Mouse (Mus musculus) midbrain, embryonic 15.5 days (tissue): Measurements from ENCODE around the gene 4930402H24Rik. TPM values are rescaled to one million over a fixed set of nuclear protein-coding genes. Genes with fewer than 3 reads are reported as not detected.
"Not testable (repeated sequence)": the region's sequence is repeated elsewhere in the genome, so short reads cannot be mapped to it uniquely, and the experiment has no call there.

Experiments used
- ATAC-seq: fragments of 200-750 bp; cut with Nextera tagmentation; replicated peaks from 2 replicates; pipeline ENCODE4 v1.8.0; 2017; ENCODE audit warnings: moderate TSS enrichment
- H3K27ac ChIP-seq: fragments of 300-500 bp; sonication (generic); 2 replicates; pipeline ENCODE4 v1.5.1; 2015; ENCODE audit warnings: mild to moderate bottlenecking, inconsistent platforms
- H3K27me3 ChIP-seq: fragments of 300-500 bp; sonication (generic); replicated peaks from 2 replicates; pipeline ENCODE4 v1.6.1; 2015; ENCODE audit warnings: inconsistent platforms
- H3K36me3 ChIP-seq: fragments of 300-500 bp; sonication (generic); replicated peaks from 2 replicates; pipeline ENCODE4 v1.6.1; 2015; ENCODE audit warnings: inconsistent platforms
- H3K4me1 ChIP-seq: fragments of 300-500 bp; sonication (generic); 2 replicates; pipeline ENCODE4 v1.6.1; 2015; ENCODE audit warnings: inconsistent platforms
- H3K4me2 ChIP-seq: fragments of 300-500 bp; sonication (generic); 2 replicates; pipeline ENCODE4 v1.6.1; 2015; ENCODE audit warnings: inconsistent platforms, mild to moderate bottlenecking, moderate library complexity
- H3K4me3 ChIP-seq: fragments of 300-500 bp; sonication (generic); 2 replicates; pipeline ENCODE4 v1.5.1; 2015; ENCODE audit warnings: mild to moderate bottlenecking, inconsistent platforms
- H3K9ac ChIP-seq: fragments of 300-500 bp; sonication (generic); 2 replicates; pipeline ENCODE4 v1.6.1; 2015; ENCODE audit warnings: mild to moderate bottlenecking, inconsistent platforms
- H3K9me3 ChIP-seq: fragments of 300-500 bp; sonication (generic); 2 replicates; pipeline ENCODE4 v1.6.1; 2016; ENCODE audit warnings: inconsistent platforms
- WGBS: fragments of 180-500 bp; shearing (Covaris S2); methylation state at CpG from one replicate; pipeline ENCODE4 v1.1.7; 2015; ENCODE audit warnings: mixed read lengths; 5-methylcytosine and 5-hydroxymethylcytosine counted together
- polyA plus RNA-seq: library from polyadenylated mRNA; unstranded; fragments of >200 nt; fragmentation: Nextera tagmentation; extraction: Ambion mirVana; gene quantifications from 2 replicates; pipeline ENCODE4 v1.2.1, GENCODE M21; 2015

The 4930402H24Rik gene
- polyA plus RNA-seq, 1 experiment from 2014 or later = 108 TPM

DNA sequence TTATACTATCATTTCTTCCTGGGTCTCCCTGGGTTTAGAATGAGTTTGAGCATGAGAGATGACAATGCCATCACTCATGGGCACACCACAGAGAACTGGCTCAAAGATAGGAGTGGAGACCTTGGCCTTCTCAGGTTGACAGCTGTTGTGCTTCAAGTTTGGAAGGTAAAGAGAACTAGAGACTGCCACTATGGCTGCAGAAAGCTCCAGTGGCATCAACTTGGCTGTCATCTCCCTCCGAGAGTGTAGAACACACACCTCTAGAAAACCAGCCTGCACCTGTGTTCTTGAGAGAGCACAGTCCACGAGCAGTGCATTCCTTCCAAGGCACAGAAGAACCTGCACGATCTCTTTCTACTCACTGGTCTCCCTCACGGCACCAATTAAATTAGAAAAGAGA is 76.7 kb downstream of the 4930402H24Rik start:
- Histone ChIP-seq H3K4me2 (no peak overlapping the region), H3K4me3 (no peak overlapping the region), H3K27me3 (no peaks in the 10 kb centered on the region), H3K4me1 (peaks cover 9% of the 10 kb centered on the region; the same call in 1 of the 2 replicates), H3K9ac (no peak overlapping the region), H3K9me3 (no peaks in the 10 kb centered on the region), H3K36me3 (peaks cover 8% of the 10 kb centered on the region; the same call in 1 of the 2 replicates), H3K27ac (no peak overlapping the region)
- 94% methylated on average over 4 of the region's 4 CpGs for WGBS
- ATAC-seq = no peak

GRCm38 (mm10) chr2:130828668-130829067 is 77.5 kb downstream of the 4930402H24Rik start:
- Histone ChIP-seq H3K36me3 (peaks cover 8% of the 10 kb centered on the region; the same call in 1 of the 2 replicates), H3K4me3 (no peak overlapping the region), H3K9me3 (no peaks in the 10 kb centered on the region), H3K4me1 (peaks cover 6% of the 10 kb centered on the region; the same call in 1 of the 2 replicates), H3K27ac (no peak overlapping the region), H3K27me3 (no peaks in the 10 kb centered on the region), H3K4me2 (no peak overlapping the region), H3K9ac (no peak overlapping the region)
- 86% methylated on average over 1 of the region's 1 CpGs for WGBS
- no peak for ATAC-seq

DNA sequence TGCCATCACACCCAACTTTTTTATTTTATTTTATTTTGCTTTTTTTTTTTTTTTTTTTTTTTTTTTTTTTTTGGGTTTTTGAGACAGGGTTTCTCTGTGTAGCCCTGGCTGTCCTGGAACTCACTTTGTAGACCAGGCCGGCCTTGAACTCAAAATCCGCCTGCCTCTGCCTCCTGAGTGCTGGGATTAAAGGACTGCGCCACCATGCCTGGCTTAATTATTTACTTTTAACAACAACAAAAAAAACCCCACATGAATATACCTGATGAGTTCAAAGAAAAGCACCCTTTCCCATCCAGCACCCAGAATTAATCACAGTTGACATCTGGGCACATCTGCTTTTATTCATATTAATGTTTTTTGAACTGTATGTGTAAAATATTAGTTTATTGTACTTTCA is 78.1 kb downstream of the 4930402H24Rik start:
- not testable (repeated sequence) for H3K4me3 ChIP-seq, H3K27me3 ChIP-seq, ATAC-seq, H3K9me3 ChIP-seq, H3K4me1 ChIP-seq, H3K27ac ChIP-seq, H3K9ac ChIP-seq, H3K36me3 ChIP-seq, H3K4me2 ChIP-seq
- 94% methylated on average over 3 of the region's 3 CpGs for WGBS

DNA sequence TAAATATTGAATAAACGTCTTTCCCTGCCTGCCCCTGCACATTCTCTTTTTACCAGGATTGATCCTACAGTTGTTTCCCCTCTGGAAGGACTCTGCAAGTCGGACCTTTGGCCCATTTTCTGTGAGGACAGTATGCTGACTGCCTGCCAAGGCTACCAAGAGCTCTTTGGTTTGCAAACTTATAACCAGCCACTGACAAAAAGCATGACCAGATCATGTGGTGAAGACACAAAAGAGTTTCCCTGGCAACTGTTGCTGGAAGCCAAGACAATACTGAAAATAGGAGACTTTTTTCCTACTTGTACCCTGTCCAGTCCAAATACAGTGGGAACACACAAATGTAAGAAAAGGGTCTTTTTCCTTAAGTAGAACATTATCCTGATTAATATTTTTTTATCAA is 78.8 kb downstream of the 4930402H24Rik start:
- H3K27me3 ChIP-seq = no peaks in the 10 kb centered on the region
- no peak overlapping the region for H3K4me2 ChIP-seq
- no peak for ATAC-seq
- H3K9ac ChIP-seq = no peak overlapping the region
- no peaks in the 10 kb centered on the region for H3K9me3 ChIP-seq
- H3K36me3 ChIP-seq = peaks cover 8% of the 10 kb centered on the region; the same call in 1 of the 2 replicates
- 27% methylated on average over 2 of the region's 2 CpGs for WGBS
- H3K4me1 ChIP-seq = 0 out of 2 replicates have a peak, but pooled peaks cover 3% of the 10 kb centered on the region
- H3K4me3 ChIP-seq = no peak overlapping the region
- H3K27ac ChIP-seq = no peak overlapping the region

- no peaks in the 10 kb centered on the region for H3K9me3 ChIP-seq
- H3K27me3 ChIP-seq = no peaks in the 10 kb centered on the region
- no peak overlapping the region for H3K4me2 ChIP-seq
- peak; percentile 56 for ATAC-seq
- H3K27ac ChIP-seq = peak overlapping the region; percentile 43; the same call in 1 of the 2 replicates
- no peak overlapping the region for H3K9ac ChIP-seq
- H3K4me3 ChIP-seq = no peak overlapping the region
- H3K36me3 ChIP-seq = peaks cover 33% of the 10 kb centered on the region
- no peaks in the 10 kb centered on the region for H3K4me1 ChIP-seq
- WGBS = 20% methylated on average over 11 of the region's 11 CpGs
Observed at GRCm38 (mm10) chr2:130818838-130819647, 87.2 kb downstream of the 4930402H24Rik start.

DNA sequence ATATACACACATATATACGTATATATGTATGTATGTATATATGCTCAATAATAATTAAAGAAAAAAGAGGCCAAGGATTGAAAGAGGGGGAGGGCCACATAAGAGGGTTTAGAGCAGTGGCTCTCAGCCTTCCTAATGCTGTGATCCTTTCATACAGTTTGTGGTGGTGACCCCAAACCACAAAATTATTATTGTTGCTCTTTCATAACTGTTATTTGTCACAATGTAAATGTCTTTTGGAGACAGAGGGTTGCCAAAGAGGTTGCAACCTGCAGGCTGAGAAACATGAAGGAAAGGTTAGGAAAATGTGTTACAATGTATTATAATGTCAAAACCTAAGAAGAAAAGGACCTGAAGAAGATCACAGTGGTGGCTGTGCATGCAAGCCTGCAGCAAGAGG is 88.3 kb downstream of the 4930402H24Rik start:
- no peak overlapping the region for H3K4me3 ChIP-seq
- 92% methylated on average over 1 of the region's 1 CpGs for WGBS
- H3K36me3 ChIP-seq = peaks cover 42% of the 10 kb centered on the region
- no peaks in the 10 kb centered on the region for H3K4me1 ChIP-seq
- H3K9ac ChIP-seq = no peak overlapping the region
- no peaks in the 10 kb centered on the region for H3K9me3 ChIP-seq
- H3K4me2 ChIP-seq = no peak overlapping the region
- H3K27me3 ChIP-seq = no peaks in the 10 kb centered on the region
- no peak for ATAC-seq
- H3K27ac ChIP-seq = no peak overlapping the region

DNA sequence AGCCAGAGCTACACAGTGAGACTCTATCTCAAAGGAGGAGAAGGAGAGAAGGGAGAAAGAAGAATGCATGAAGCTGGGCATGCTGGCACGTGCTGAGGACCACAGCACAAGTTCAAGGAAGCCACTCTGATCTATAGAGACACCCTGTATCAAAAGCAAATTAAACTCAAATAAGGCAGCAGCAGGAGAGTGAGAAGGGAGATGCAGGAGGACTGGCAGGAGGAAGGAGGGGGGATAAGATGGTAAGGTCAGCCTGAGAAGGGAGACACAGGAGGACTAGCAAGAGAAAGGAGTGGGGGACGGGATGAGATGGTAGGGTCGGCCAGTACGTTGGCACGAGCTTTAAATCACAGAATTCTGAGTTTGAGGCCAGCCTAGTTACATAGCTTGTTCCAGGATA is 90.0 kb downstream of the 4930402H24Rik start:
- Histone ChIP-seq H3K4me1 (no peaks in the 10 kb centered on the region), H3K4me3 (no peak overlapping the region), H3K4me2 (no peak overlapping the region), H3K9me3 (no peaks in the 10 kb centered on the region), H3K27me3 (no peaks in the 10 kb centered on the region), H3K27ac (no peak overlapping the region), H3K36me3 (peaks cover 55% of the 10 kb centered on the region), H3K9ac (no peak overlapping the region)
- 89% methylated on average over 5 of the region's 5 CpGs for WGBS
- no peak for ATAC-seq

GRCm38 (mm10) chr2:130814492-130814891 is 91.7 kb downstream of the 4930402H24Rik start:
- ATAC-seq = no peak
- Histone ChIP-seq H3K36me3 (peaks cover 54% of the 10 kb centered on the region), H3K9me3 (no peaks in the 10 kb centered on the region), H3K27me3 (no peaks in the 10 kb centered on the region), H3K27ac (no peak overlapping the region), H3K4me1 (no peaks in the 10 kb centered on the region), H3K4me2 (no peak overlapping the region), H3K9ac (no peak overlapping the region), H3K4me3 (no peak overlapping the region)
- 91% methylated on average over 1 of the region's 1 CpGs for WGBS

- no peak for ATAC-seq
- 85% methylated on average over 6 of the region's 6 CpGs for WGBS
- Histone ChIP-seq H3K9ac (no peak overlapping the region), H3K27me3 (no peaks in the 10 kb centered on the region), H3K36me3 (peaks cover 53% of the 10 kb centered on the region), H3K27ac (no peak overlapping the region), H3K4me2 (no peak overlapping the region), H3K4me1 (no peaks in the 10 kb centered on the region), H3K4me3 (no peak overlapping the region), H3K9me3 (no peaks in the 10 kb centered on the region)
Observed at GRCm38 (mm10) chr2:130813729-130814128, 92.5 kb downstream of the 4930402H24Rik start.

- ATAC-seq = no peak
- Histone ChIP-seq H3K36me3 (peaks cover 64% of the 10 kb centered on the region), H3K4me2 (no peak overlapping the region), H3K9ac (no peak overlapping the region), H3K4me3 (no peak overlapping the region), H3K9me3 (no peaks in the 10 kb centered on the region), H3K4me1 (no peaks in the 10 kb centered on the region), H3K27me3 (no peaks in the 10 kb centered on the region), H3K27ac (no peak overlapping the region)
- WGBS = 93% methylated on average over 1 of the region's 1 CpGs
Observed at GRCm38 (mm10) chr2:130812487-130812886, 93.7 kb downstream of the 4930402H24Rik start.

DNA sequence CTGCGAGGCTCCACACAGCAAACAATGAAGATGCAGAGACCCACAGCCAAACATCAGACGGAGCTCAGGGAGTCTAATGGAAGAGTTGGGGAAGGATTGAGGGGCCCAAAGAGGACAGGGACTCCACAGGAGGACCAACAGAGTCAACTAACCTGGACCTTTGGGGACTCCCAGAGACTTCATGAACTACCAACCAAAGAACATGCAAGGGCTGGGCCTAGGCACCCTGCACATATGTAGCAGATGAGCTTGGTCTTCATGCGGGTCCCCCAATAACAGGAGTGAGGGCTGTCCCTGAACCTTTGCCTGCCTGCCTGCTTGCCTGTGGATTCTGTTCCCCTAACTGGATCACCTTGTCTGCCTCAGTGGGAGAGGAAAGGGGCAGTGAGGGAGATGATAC is 101.1 kb downstream of the 4930402H24Rik start:
- WGBS = 98% methylated on average over 3 of the region's 3 CpGs
- no peak overlapping the region for H3K4me2 ChIP-seq
- H3K9ac ChIP-seq = no peak overlapping the region
- ATAC-seq = no peak
- no peaks in the 10 kb centered on the region for H3K27me3 ChIP-seq
- H3K27ac ChIP-seq = no peak overlapping the region
- H3K9me3 ChIP-seq = no peaks in the 10 kb centered on the region
- H3K36me3 ChIP-seq = peaks cover 53% of the 10 kb centered on the region
- no peaks in the 10 kb centered on the region for H3K4me1 ChIP-seq
- H3K4me3 ChIP-seq = no peak overlapping the region

DNA sequence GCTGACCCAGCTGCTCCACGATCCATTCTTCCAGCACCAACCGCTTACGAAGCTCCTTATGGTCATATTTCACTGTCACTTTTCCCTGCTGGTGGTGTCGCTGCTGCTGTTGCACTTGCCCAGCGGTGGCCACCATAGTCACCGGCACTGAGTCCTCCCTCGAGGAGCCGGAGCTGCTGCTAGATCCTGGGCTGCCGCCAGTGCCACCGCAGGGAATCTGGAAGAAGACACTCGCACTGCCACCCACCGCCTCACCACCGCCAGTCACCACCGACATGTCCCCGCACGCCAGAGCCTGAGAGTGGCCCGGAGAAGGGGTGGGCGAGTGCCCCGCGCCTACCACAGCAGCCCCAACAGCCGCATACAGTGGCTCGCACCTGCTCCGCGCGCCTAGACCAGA is 102.5 kb downstream of the 4930402H24Rik start:
- peaks cover 40% of the 10 kb centered on the region for H3K36me3 ChIP-seq
- no peaks in the 10 kb centered on the region for H3K9me3 ChIP-seq
- no peak overlapping the region for H3K27ac ChIP-seq
- H3K27me3 ChIP-seq = no peaks in the 10 kb centered on the region
- WGBS = 79% methylated on average over 25 of the region's 25 CpGs
- H3K4me3 ChIP-seq = no peak overlapping the region
- H3K9ac ChIP-seq = no peak overlapping the region
- ATAC-seq = no peak
- no peaks in the 10 kb centered on the region for H3K4me1 ChIP-seq
- H3K4me2 ChIP-seq = no peak overlapping the region

DNA sequence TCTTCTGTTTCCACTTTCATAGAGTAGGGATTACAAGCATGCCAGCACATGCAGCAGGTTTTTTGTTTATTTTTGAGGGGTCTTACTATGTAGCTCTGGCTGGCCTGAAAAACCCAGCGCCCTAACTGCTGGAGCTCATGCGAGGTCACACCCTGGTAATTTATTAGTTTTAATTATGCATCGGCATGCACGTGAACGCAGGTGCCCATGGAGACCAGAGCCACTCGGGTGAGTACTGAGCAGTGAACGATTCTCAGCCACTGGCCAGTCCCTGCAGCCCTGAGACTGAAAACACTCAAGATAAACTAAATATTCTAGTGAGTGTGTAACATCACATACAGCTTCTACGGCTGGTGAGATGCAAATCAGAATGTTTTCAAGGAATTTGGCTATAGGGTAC is 110.5 kb downstream of the 4930402H24Rik start:
- H3K27me3 ChIP-seq = no peaks in the 10 kb centered on the region
- H3K27ac ChIP-seq = no peak overlapping the region
- no peaks in the 10 kb centered on the region for H3K9me3 ChIP-seq
- H3K4me1 ChIP-seq = no peaks in the 10 kb centered on the region
- ATAC-seq = no peak
- WGBS = 78% methylated on average over 8 of the region's 8 CpGs
- H3K4me2 ChIP-seq = no peak overlapping the region
- H3K9ac ChIP-seq = no peak overlapping the region
- H3K4me3 ChIP-seq = no peak overlapping the region
- peaks cover 18% of the 10 kb centered on the region for H3K36me3 ChIP-seq
